Mouse (Mus musculus) MEL (cell line): Measurements from ENCODE around the gene Irf2bp1.

Source experiments
- E2F4 ChIP-seq: IDR thresholded peaks from 2 replicates; pipeline ENCODE4 v1.6.1; 2011; ENCODE audit warnings: low read depth, low read length, improper control_type of control experiment, borderline replicate concordance
- ETS1 ChIP-seq: IDR thresholded peaks from 2 replicates; pipeline ENCODE4 v1.6.1; 2012; ENCODE audit warnings: low read depth, mild to moderate bottlenecking, inconsistent platforms, low read length, improper control_type of control experiment, moderate library complexity
- POLR2A ChIP-seq, 2 experiments: IDR thresholded peaks; 2 replicates each; pipeline ENCODE4 v1.6.1; 2011 to 2012; ENCODE audit warnings: low read length in 2 of 2, mild to moderate bottlenecking in 2 of 2, control low read depth in 1 of 2, improper control_type of control experiment in 1 of 2, low read depth in 1 of 2, moderate library complexity in 1 of 2; ENCODE audit not compliant: control insufficient read depth in 1 of 2, insufficient read depth in 1 of 2, poor library complexity in 1 of 2
- SMC3 ChIP-seq: IDR thresholded peaks from 2 replicates; pipeline ENCODE4 v1.6.1; 2011; ENCODE audit warnings: low read depth, low read length, improper control_type of control experiment
- ZKSCAN1 ChIP-seq: IDR thresholded peaks from 2 replicates; pipeline ENCODE4 v1.6.1; 2012; ENCODE audit warnings: low read depth, mild to moderate bottlenecking, inconsistent platforms, low read length, improper control_type of control experiment, moderate library complexity

DNA sequence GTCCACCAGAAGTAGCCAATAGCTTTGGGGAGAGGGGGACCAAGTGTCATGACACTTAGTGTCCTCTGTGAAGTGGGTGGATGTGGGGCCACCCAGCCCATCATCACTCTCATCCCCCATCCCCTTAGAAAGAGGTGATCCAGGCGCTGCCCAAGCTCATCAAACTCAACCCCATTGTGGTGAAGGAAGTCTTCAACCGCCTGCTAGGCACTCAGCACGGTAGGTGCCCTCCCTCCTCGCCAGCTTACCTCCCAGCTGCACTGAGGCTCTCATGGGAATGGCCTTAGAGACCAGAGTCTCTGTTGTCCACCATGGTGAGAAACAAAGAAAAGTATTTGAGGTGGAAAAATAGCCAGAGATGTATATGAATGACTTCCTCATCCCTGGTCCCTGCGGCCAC lies 45.4 kb downstream of the Irf2bp1 start:
- no peak for TF ChIP-seq ZKSCAN1
- TF ChIP-seq POLR2A (IDR thresholded peaks at IDR 0.05; ENCODE audit: control insufficient read depth in 1 of 2, insufficient read depth in 1 of 2, low read depth in 1 of 2, low read length in 2 of 2, poor library complexity in 1 of 2) = no peak
- TF ChIP-seq ETS1 = no peak
- no peak for TF ChIP-seq SMC3
- TF ChIP-seq E2F4 = no peak
